Mouse (Mus musculus): ENCODE measurements around the gene Gm27029. TPM values are rescaled to one million over a fixed set of nuclear protein-coding genes. Genes with fewer than 3 reads are reported as not detected.

Gm27029 gene
- polyA plus RNA-seq, 1 experiment: 9.4 TPM

DNA sequence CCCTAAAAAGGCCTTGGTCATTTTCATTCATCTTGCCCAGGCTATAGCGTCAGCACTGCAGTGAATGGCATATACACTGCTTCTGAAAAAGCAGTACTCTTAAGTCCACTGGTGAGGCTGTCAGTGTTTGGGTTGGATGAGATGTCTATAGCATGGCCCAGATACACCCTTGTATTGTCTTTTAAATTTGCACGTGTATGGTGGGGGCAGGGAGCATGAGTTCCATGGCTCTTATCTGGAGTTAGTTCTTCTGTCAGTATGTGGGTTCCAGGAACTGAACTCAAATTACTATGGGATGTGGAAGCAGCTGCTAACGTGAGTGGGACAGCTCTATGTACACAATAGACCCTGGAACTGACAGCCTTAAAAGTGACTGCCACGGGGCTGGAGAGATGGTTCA is 11.2 kb upstream of the Gm27029 start:
- Histone ChIP-seq H3K4me1 (ENCODE audit: control insufficient read depth, insufficient read depth, low read length) (peaks cover 3% of the 10 kb centered on the region), H3K27ac (ENCODE audit: insufficient read depth, low read length) (no peak overlapping the region), H3K36me3 (ENCODE audit: control insufficient read depth, insufficient read depth, low read length, poor library complexity, severe bottlenecking) (0 out of 2 replicates have a peak, but pooled peaks cover 2% of the 10 kb centered on the region), H3K9ac (ENCODE audit: low read depth, poor library complexity, severe bottlenecking) (no peak overlapping the region), H3K9me3 (replicated peaks; ENCODE audit: control insufficient read depth, insufficient read depth, low read length, poor library complexity, severe bottlenecking) (no peaks in the 10 kb centered on the region), H3K4me3 (ENCODE audit: low read depth, low read length) (no peak overlapping the region), H3K27me3 (ENCODE audit: control insufficient read depth, insufficient read depth, low read length, poor library complexity, severe bottlenecking) (no peaks in the 10 kb centered on the region)
- TF ChIP-seq EP300 (IDR thresholded peaks at IDR 0.05; ENCODE audit: insufficient read depth, low read depth, low read length) (no peak), CTCF (IDR thresholded peaks at IDR 0.05; ENCODE audit: low read depth, low read length) (no peak), POLR2A (IDR thresholded peaks at IDR 0.05; ENCODE audit: insufficient read depth, low read length) (no peak)

DNA sequence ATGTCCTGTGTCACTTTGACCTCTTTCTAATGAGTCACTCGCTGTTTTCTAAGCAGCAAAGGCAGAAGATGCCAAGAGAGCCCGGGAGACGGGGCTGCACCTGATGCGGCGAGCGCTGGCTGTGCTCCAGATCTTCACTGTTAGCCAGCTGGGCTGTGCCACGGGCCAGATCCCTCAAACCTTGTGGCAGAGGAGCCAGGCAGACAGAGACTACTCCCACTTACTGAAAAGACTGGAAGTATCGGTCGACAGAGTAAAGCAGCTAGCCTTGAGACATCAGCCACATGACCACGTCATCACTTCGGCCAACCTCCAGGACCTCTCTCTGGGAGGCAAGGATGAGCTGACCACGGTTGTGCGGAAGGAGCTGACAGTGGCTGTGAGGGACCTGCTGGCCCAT is 8.8 kb upstream of the Gm27029 start:
- TF ChIP-seq CTCF (IDR thresholded peaks at IDR 0.05; ENCODE audit: low read depth, low read length) (no peak), EP300 (IDR thresholded peaks at IDR 0.05; ENCODE audit: insufficient read depth, low read depth, low read length) (no peak), POLR2A (IDR thresholded peaks at IDR 0.05; ENCODE audit: insufficient read depth, low read length) (no peak)

GRCm38 (mm10) chr11:101431327-101431726 is 6.7 kb upstream of the Gm27029 start:
- H3K4me3 ChIP-seq (ENCODE audit: low read depth, low read length): no peak overlapping the region
- no peak for TF ChIP-seq POLR2A (IDR thresholded peaks at IDR 0.05; ENCODE audit: insufficient read depth, low read length)
- TF ChIP-seq EP300 (IDR thresholded peaks at IDR 0.05; ENCODE audit: insufficient read depth, low read depth, low read length): no peak
- TF ChIP-seq CTCF (IDR thresholded peaks at IDR 0.05; ENCODE audit: low read depth, low read length): no peak
- H3K9ac ChIP-seq (ENCODE audit: low read depth, poor library complexity, severe bottlenecking): no peak overlapping the region
- no peaks in the 10 kb centered on the region for H3K27me3 ChIP-seq (ENCODE audit: control insufficient read depth, insufficient read depth, low read length, poor library complexity, severe bottlenecking)
- 0 out of 2 replicates have a peak, but pooled peaks cover 2% of the 10 kb centered on the region for H3K36me3 ChIP-seq (ENCODE audit: control insufficient read depth, insufficient read depth, low read length, poor library complexity, severe bottlenecking)
- H3K27ac ChIP-seq (ENCODE audit: insufficient read depth, low read length): no peak overlapping the region
- H3K9me3 ChIP-seq (replicated peaks; ENCODE audit: control insufficient read depth, insufficient read depth, low read length, poor library complexity, severe bottlenecking): no peaks in the 10 kb centered on the region
- H3K4me1 ChIP-seq (ENCODE audit: control insufficient read depth, insufficient read depth, low read length): no peaks in the 10 kb centered on the region

More for the DNA sequence above, 8.8 kb upstream of the Gm27029 start:
- Histone ChIP-seq H3K4me1 (ENCODE audit: control insufficient read depth, insufficient read depth, low read length) (peaks cover 3% of the 10 kb centered on the region), H3K9ac (ENCODE audit: low read depth, poor library complexity, severe bottlenecking) (no peak overlapping the region), H3K36me3 (ENCODE audit: control insufficient read depth, insufficient read depth, low read length, poor library complexity, severe bottlenecking) (0 out of 2 replicates have a peak, but pooled peaks cover 2% of the 10 kb centered on the region), H3K9me3 (replicated peaks; ENCODE audit: control insufficient read depth, insufficient read depth, low read length, poor library complexity, severe bottlenecking) (no peaks in the 10 kb centered on the region), H3K27me3 (ENCODE audit: control insufficient read depth, insufficient read depth, low read length, poor library complexity, severe bottlenecking) (no peaks in the 10 kb centered on the region), H3K27ac (ENCODE audit: insufficient read depth, low read length) (no peak overlapping the region), H3K4me3 (ENCODE audit: low read depth, low read length) (no peak overlapping the region)

DNA sequence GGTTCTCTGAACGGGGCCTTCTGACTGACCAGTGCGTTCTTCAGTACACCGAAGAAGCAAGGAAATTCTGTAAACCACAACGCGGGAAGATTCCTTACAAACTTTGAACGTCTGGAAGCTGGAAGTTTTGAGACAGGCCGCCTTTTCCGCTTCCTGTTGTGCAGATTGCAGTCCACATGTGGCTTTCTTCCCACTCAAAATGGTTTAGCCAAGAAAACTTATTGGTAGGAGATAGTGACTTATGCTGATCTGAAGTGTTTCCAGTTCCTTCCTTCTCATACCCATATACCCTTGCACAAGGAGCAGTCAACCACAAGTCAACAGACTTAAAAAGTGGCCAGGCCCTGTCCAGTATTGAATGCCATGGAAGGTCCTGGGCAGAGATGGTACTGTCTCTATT is 1.6 kb upstream of the Gm27029 start:
- TF ChIP-seq EP300 (IDR thresholded peaks at IDR 0.05; ENCODE audit: insufficient read depth, low read depth, low read length): no peak
- TF ChIP-seq CTCF (IDR thresholded peaks at IDR 0.05; ENCODE audit: low read depth, low read length): no peak
- Histone ChIP-seq H3K4me1 (ENCODE audit: control insufficient read depth, insufficient read depth, low read length) (no peaks in the 10 kb centered on the region), H3K27ac (ENCODE audit: insufficient read depth, low read length) (no peak overlapping the region), H3K9me3 (replicated peaks; ENCODE audit: control insufficient read depth, insufficient read depth, low read length, poor library complexity, severe bottlenecking) (no peaks in the 10 kb centered on the region), H3K4me3 (ENCODE audit: low read depth, low read length) (no peak overlapping the region), H3K36me3 (ENCODE audit: control insufficient read depth, insufficient read depth, low read length, poor library complexity, severe bottlenecking) (no peaks in the 10 kb centered on the region), H3K27me3 (ENCODE audit: control insufficient read depth, insufficient read depth, low read length, poor library complexity, severe bottlenecking) (no peaks in the 10 kb centered on the region), H3K9ac (ENCODE audit: low read depth, poor library complexity, severe bottlenecking) (no peak overlapping the region)

DNA sequence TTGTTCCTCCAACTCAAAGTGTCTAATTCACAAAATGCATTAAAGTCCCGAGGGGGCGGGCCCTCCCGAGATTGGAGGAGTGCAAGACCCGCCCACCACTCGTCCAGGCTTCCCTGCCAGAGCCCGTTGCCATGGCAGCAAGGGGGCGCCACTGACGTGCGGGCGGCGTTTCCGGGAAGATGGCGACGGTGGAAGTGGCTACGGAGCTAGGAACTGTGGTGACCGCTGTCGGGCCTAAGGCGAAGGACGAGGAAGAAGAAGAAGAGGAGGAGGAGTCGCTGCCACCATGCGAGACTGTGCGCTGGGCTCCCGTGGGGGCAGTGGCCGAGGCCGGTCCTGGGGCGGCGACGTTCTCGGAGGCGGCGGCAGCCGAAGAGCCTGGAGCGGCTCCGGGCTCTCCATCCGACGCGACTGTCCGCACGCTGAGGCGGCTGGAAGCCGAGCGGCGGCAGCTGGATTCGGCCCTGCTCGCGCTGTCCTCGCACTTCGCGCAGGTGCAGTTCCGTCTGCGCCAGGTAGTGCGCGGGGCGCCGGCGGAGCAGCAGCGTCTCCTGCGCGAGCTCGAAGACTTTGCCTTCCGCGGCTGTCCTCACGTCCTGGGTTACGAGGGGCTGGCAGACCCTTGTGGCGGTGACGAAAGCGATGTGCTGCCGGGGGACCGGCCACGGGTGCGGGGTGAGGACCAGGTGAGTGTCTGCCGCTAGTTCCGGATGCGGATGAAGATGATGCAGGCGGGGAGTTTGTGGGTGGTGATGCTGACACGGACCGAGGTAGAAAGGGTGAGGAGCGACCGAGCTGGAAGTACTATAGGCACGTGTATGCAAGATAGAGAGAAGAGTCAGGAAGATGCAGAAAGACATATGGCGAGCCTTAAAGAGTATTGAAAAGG is 573 bp upstream of the Gm27029 start, which contains the start of the genes Rundc1 and Ptges3l:
TSS of gene Rundc1 (plus strand) at position 161 of the 889 bp plus-strand sequence.
TSS of gene Ptges3l (minus strand) at position 409 of the 889 bp plus-strand sequence.
- peak within 1 kb of the TSS; percentile 55 for H3K9ac ChIP-seq (ENCODE audit: low read depth, poor library complexity, severe bottlenecking)
- TF ChIP-seq CTCF (IDR thresholded peaks at IDR 0.05; ENCODE audit: low read depth, low read length) (peak; percentile 13), EP300 (IDR thresholded peaks at IDR 0.05; ENCODE audit: insufficient read depth, low read depth, low read length) (no peak)
- H3K9me3 ChIP-seq (replicated peaks; ENCODE audit: control insufficient read depth, insufficient read depth, low read length, poor library complexity, severe bottlenecking): no peaks in the 10 kb centered on the region
- no peaks in the 10 kb centered on the region for H3K27me3 ChIP-seq (ENCODE audit: control insufficient read depth, insufficient read depth, low read length, poor library complexity, severe bottlenecking)
- no peaks in the 10 kb centered on the region for H3K36me3 ChIP-seq (ENCODE audit: control insufficient read depth, insufficient read depth, low read length, poor library complexity, severe bottlenecking)
- peak within 1 kb of the TSS; percentile 74 for H3K4me3 ChIP-seq (ENCODE audit: low read depth, low read length)
- H3K27ac ChIP-seq (ENCODE audit: insufficient read depth, low read length): peak within 1 kb of the TSS; percentile 16; the same call in 1 of the 2 replicates
- H3K4me1 ChIP-seq (ENCODE audit: control insufficient read depth, insufficient read depth, low read length): no peaks in the 10 kb centered on the region

DNA sequence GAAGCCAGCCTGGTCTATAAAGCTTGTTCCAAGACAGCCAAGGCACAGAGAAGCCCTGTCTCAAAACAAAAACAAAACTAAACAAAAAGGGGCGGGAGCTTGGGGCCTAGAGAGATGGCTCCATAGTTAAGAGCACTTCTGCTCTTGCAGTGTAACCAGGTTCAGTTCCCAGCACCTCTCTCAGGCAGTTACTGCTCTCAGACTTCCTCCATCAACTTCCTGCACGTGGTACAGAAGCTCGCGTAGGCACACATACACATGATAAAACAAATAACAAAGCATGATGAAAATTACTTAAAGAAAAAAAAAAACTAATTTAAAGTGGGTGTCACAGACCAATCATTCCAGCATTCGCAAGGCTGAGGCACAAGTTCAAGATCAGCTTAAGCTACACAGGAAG is 4.4 kb downstream of the Gm27029 start:
- no peak for TF ChIP-seq EP300 (IDR thresholded peaks at IDR 0.05; ENCODE audit: insufficient read depth, low read depth, low read length)
- no peak for TF ChIP-seq POLR2A (IDR thresholded peaks at IDR 0.05; ENCODE audit: insufficient read depth, low read length)
- TF ChIP-seq CTCF (IDR thresholded peaks at IDR 0.05; ENCODE audit: low read depth, low read length): no peak
- Histone ChIP-seq H3K27ac (ENCODE audit: insufficient read depth, low read length) (no peak overlapping the region), H3K4me3 (ENCODE audit: low read depth, low read length) (no peak overlapping the region), H3K9ac (ENCODE audit: low read depth, poor library complexity, severe bottlenecking) (no peak overlapping the region), H3K4me1 (ENCODE audit: control insufficient read depth, insufficient read depth, low read length) (no peaks in the 10 kb centered on the region), H3K27me3 (ENCODE audit: control insufficient read depth, insufficient read depth, low read length, poor library complexity, severe bottlenecking) (no peaks in the 10 kb centered on the region), H3K36me3 (ENCODE audit: control insufficient read depth, insufficient read depth, low read length, poor library complexity, severe bottlenecking) (no peaks in the 10 kb centered on the region), H3K9me3 (replicated peaks; ENCODE audit: control insufficient read depth, insufficient read depth, low read length, poor library complexity, severe bottlenecking) (no peaks in the 10 kb centered on the region)

Data from ES-Bruce4 (cell line).